Mouse (Mus musculus) layer of hippocampus, adult 2 months (tissue): Measurements from ENCODE around the gene Cacna2d2. TPM values are rescaled to one million over a fixed set of nuclear protein-coding genes. Genes with fewer than 3 reads are reported as not detected.

ENCODE experiments used
- DNase-seq, 2 experiments: peaks; one replicate each; pipeline ENCODE4 v3.0.0; 2022; ENCODE audit warnings: low spot score in 2 of 2
- H3K27ac ChIP-seq: fragments of 200-600 bp; 2 replicates; pipeline ENCODE4 v1.8.1; 2022
- H3K4me3 ChIP-seq: fragments of 200-600 bp; 2 replicates; pipeline ENCODE4 v1.8.1; 2022; ENCODE audit warnings: mild to moderate bottlenecking
- CTCF ChIP-seq: fragments of 200-600 bp; conservative IDR thresholded peaks from 2 replicates; pipeline ENCODE4 v1.8.1; 2022; ENCODE audit warnings: antibody characterized with exemption, mild to moderate bottlenecking, moderate library complexity
- total RNA-seq, 2 experiments: library from RNA; stranded (reverse); gene quantifications; 2 replicates each; pipeline ENCODE4 v1.2.3; 2021

The Cacna2d2 gene
- total RNA-seq, 2 experiments from 2014 or later, result 18.1 to 19.3 TPM

- H3K27ac ChIP-seq, result no peak overlapping the region
- no peak overlapping the region for H3K4me3 ChIP-seq
- no peak for DNase-seq
- TF ChIP-seq CTCF, result no peak
Observed at GRCm38 (mm10) chr9:107544196-107544700, 144.8 kb downstream of the Cacna2d2 start.

GRCm38 (mm10) chr9:107544729-107545128 lies 145.3 kb downstream of the Cacna2d2 start:
- no peak for TF ChIP-seq CTCF
- H3K4me3 ChIP-seq, result no peak overlapping the region
- DNase-seq, result no peak
- no peak overlapping the region for H3K27ac ChIP-seq

GRCm38 (mm10) chr9:107545199-107545598 lies 145.8 kb downstream of the Cacna2d2 start:
- H3K27ac ChIP-seq, result no peak overlapping the region
- no peak for DNase-seq
- no peak overlapping the region for H3K4me3 ChIP-seq
- TF ChIP-seq CTCF, result no peak

- TF ChIP-seq CTCF, result peak; percentile 96
Observed at GRCm38 (mm10) chr9:107545602-107546001, 146.2 kb downstream of the Cacna2d2 start.

GRCm38 (mm10) chr9:107547026-107547425 lies 147.6 kb downstream of the Cacna2d2 start, which contains the start of gene Zmynd10:
Zmynd10 (plus strand) TSS chr9:107547298.
- no peak for TF ChIP-seq CTCF
- peak; percentile 82 to 89 for DNase-seq
- Histone ChIP-seq H3K4me3 (peak within 1 kb of the TSS; percentile 46), H3K27ac (peak within 1 kb of the TSS; percentile 73)

More at GRCm38 (mm10) chr9:107545602-107546001, 146.2 kb downstream of the Cacna2d2 start:
- peak; percentile 65 to 83 for DNase-seq
- no peak overlapping the region for H3K27ac ChIP-seq
- H3K4me3 ChIP-seq, result no peak overlapping the region

GRCm38 (mm10) chr9:107547957-107548356 lies 148.5 kb downstream of the Cacna2d2 start:
- TF ChIP-seq CTCF, result no peak
- Histone ChIP-seq H3K4me3 (no peak overlapping the region), H3K27ac (no peak overlapping the region)
- DNase-seq, result no peak

- DNase-seq, result no peak
- H3K4me3 ChIP-seq, result no peak overlapping the region
- no peak overlapping the region for H3K27ac ChIP-seq
- no peak for TF ChIP-seq CTCF
Observed at GRCm38 (mm10) chr9:107548820-107549219, 149.4 kb downstream of the Cacna2d2 start.

- no peak overlapping the region for H3K27ac ChIP-seq
- DNase-seq, result no peak
- no peak for TF ChIP-seq CTCF
Observed at GRCm38 (mm10) chr9:107549297-107550074, 150.1 kb downstream of the Cacna2d2 start.

GRCm38 (mm10) chr9:107550491-107551116 lies 151.2 kb downstream of the Cacna2d2 start:
- no peak for DNase-seq
- Histone ChIP-seq H3K27ac (no peak overlapping the region), H3K4me3 (no peak overlapping the region)
- TF ChIP-seq CTCF, result no peak

More at GRCm38 (mm10) chr9:107549297-107550074, 150.1 kb downstream of the Cacna2d2 start:
- H3K4me3 ChIP-seq, result no peak overlapping the region

- peak within 1 kb of the TSS; percentile 28; the same call in 1 of the 2 replicates for H3K27ac ChIP-seq
Observed at GRCm38 (mm10) chr9:107551117-107551889, 151.9 kb downstream of the Cacna2d2 start, which contains the start of gene Rassf1. Rassf1 (plus strand) TSS chr9:107551555.

GRCm38 (mm10) chr9:107551890-107552355 lies 152.5 kb downstream of the Cacna2d2 start:
- Histone ChIP-seq H3K27ac (no peak overlapping the region), H3K4me3 (peak overlapping the region; percentile 56)
- no peak for TF ChIP-seq CTCF
- DNase-seq, result no peak

More at GRCm38 (mm10) chr9:107551117-107551889, 151.9 kb downstream of the Cacna2d2 start, which contains the start of gene Rassf1:
- no peak for TF ChIP-seq CTCF
- peak within 1 kb of the TSS; percentile 56 for H3K4me3 ChIP-seq
- DNase-seq, result no peak

- H3K4me3 ChIP-seq, result no peak overlapping the region
- H3K27ac ChIP-seq, result no peak overlapping the region
- TF ChIP-seq CTCF, result no peak
- no peak for DNase-seq
Observed at GRCm38 (mm10) chr9:107552690-107553393, 153.4 kb downstream of the Cacna2d2 start.
